Mouse (Mus musculus) ES-Bruce4 (cell line): ENCODE results near the gene Chil1. TPM values are rescaled to one million over a fixed set of nuclear protein-coding genes. Genes with fewer than 3 reads are reported as not detected.

ENCODE experiments used
- H3K27ac ChIP-seq: 2 replicates; pipeline ENCODE4 v1.5.1; 2012; ENCODE audit warnings: low read length, inconsistent platforms; ENCODE audit not compliant: insufficient read depth
- H3K27me3 ChIP-seq: 2 replicates; pipeline ENCODE4 v1.6.1; 2012; ENCODE audit warnings: mild to moderate bottlenecking, low read length, inconsistent platforms; ENCODE audit not compliant: control insufficient read depth, poor library complexity, insufficient read depth, severe bottlenecking
- H3K36me3 ChIP-seq: 2 replicates; pipeline ENCODE4 v1.6.1; 2012; ENCODE audit warnings: inconsistent platforms, mild to moderate bottlenecking, low read length, moderate library complexity; ENCODE audit not compliant: control insufficient read depth, poor library complexity, insufficient read depth, severe bottlenecking
- H3K4me1 ChIP-seq: one replicate; pipeline ENCODE4 v1.8.1; 2011; ENCODE audit warnings: low read length; ENCODE audit not compliant: control insufficient read depth, insufficient read depth
- H3K4me3 ChIP-seq: 2 replicates; pipeline ENCODE4 v1.5.1; 2011; ENCODE audit warnings: low read depth, mild to moderate bottlenecking, low read length
- H3K9ac ChIP-seq: 2 replicates; pipeline ENCODE4 v1.6.1; 2012; ENCODE audit warnings: low read depth, mild to moderate bottlenecking, inconsistent platforms; ENCODE audit not compliant: poor library complexity, severe bottlenecking
- H3K9me3 ChIP-seq: replicated peaks from 2 replicates; pipeline ENCODE4 v1.6.1; 2012; ENCODE audit warnings: mild to moderate bottlenecking, low read length, inconsistent platforms; ENCODE audit not compliant: control insufficient read depth, poor library complexity, insufficient read depth, severe bottlenecking
- CTCF ChIP-seq: IDR thresholded peaks from one replicate; pipeline ENCODE4 v1.8.1; 2011; ENCODE audit warnings: low read depth, low read length
- EP300 ChIP-seq: IDR thresholded peaks from 2 replicates; pipeline ENCODE4 v1.6.1; 2011; ENCODE audit warnings: low read depth, low read length; ENCODE audit not compliant: insufficient read depth
- POLR2A ChIP-seq: IDR thresholded peaks from one replicate; pipeline ENCODE4 v1.8.1; 2011; ENCODE audit warnings: low read length; ENCODE audit not compliant: insufficient read depth
- polyA plus RNA-seq: library from polyadenylated mRNA; stranded (reverse); fragments of >200 nt; gene quantifications from 2 replicates; pipeline ENCODE4 v1.2.4, GENCODE M21; 2011; ENCODE audit warnings: low read depth; ENCODE audit not compliant: missing spikeins, insufficient read depth, insufficient read length

The Chil1 gene
- 1.3 and 1.8 TPM in 2 replicates for polyA plus RNA-seq

- H3K4me1 ChIP-seq, result peaks cover 2% of the 10 kb centered on the region
- no peak within 1 kb of the TSS for H3K4me3 ChIP-seq
- no peak within 1 kb of the TSS for H3K27ac ChIP-seq
- no peaks in the 10 kb centered on the region for H3K27me3 ChIP-seq
- H3K9ac ChIP-seq, result no peak within 1 kb of the TSS
- no peaks in the 10 kb centered on the region for H3K9me3 ChIP-seq
- TF ChIP-seq EP300 (no peak), POLR2A (no peak), CTCF (no peak)
- H3K36me3 ChIP-seq, result no peaks in the 10 kb centered on the region
Observed at GRCm38 (mm10) chr1:134182025-134182424, at the start of gene Chil1. Gene Chil1 (plus strand): TSS chr1:134182176.

GRCm38 (mm10) chr1:134133316-134133715 is 48.7 kb upstream of the Chil1 start:
- TF ChIP-seq CTCF, result no peak
- no peak for TF ChIP-seq EP300
- no peak for TF ChIP-seq POLR2A
- no peak overlapping the region for H3K9ac ChIP-seq
- no peak overlapping the region for H3K27ac ChIP-seq
- no peaks in the 10 kb centered on the region for H3K9me3 ChIP-seq
- H3K4me1 ChIP-seq, result no peaks in the 10 kb centered on the region
- no peaks in the 10 kb centered on the region for H3K27me3 ChIP-seq
- no peak overlapping the region for H3K4me3 ChIP-seq
- H3K36me3 ChIP-seq, result no peaks in the 10 kb centered on the region

- no peak overlapping the region for H3K27ac ChIP-seq
- no peaks in the 10 kb centered on the region for H3K9me3 ChIP-seq
- H3K27me3 ChIP-seq, result no peaks in the 10 kb centered on the region
- TF ChIP-seq POLR2A, result no peak
- TF ChIP-seq EP300, result no peak
- no peak for TF ChIP-seq CTCF
- H3K36me3 ChIP-seq, result no peaks in the 10 kb centered on the region
- no peak overlapping the region for H3K9ac ChIP-seq
- H3K4me3 ChIP-seq, result no peak overlapping the region
- H3K4me1 ChIP-seq, result no peaks in the 10 kb centered on the region
Observed at GRCm38 (mm10) chr1:134136351-134136750, 45.6 kb upstream of the Chil1 start.

GRCm38 (mm10) chr1:134138424-134138823 is 43.6 kb upstream of the Chil1 start:
- TF ChIP-seq POLR2A (no peak), CTCF (no peak), EP300 (no peak)

GRCm38 (mm10) chr1:134142363-134142794 is 39.6 kb upstream of the Chil1 start:
- H3K4me3 ChIP-seq, result no peak overlapping the region
- no peak overlapping the region for H3K27ac ChIP-seq
- H3K4me1 ChIP-seq, result no peaks in the 10 kb centered on the region
- H3K9ac ChIP-seq, result no peak overlapping the region
- no peaks in the 10 kb centered on the region for H3K36me3 ChIP-seq
- H3K27me3 ChIP-seq, result no peaks in the 10 kb centered on the region
- H3K9me3 ChIP-seq, result no peaks in the 10 kb centered on the region
- no peak for TF ChIP-seq EP300
- no peak for TF ChIP-seq CTCF
- no peak for TF ChIP-seq POLR2A

More at GRCm38 (mm10) chr1:134138424-134138823, 43.6 kb upstream of the Chil1 start:
- Histone ChIP-seq H3K9me3 (no peaks in the 10 kb centered on the region), H3K4me3 (no peak overlapping the region), H3K36me3 (no peaks in the 10 kb centered on the region), H3K27ac (no peak overlapping the region), H3K4me1 (no peaks in the 10 kb centered on the region), H3K9ac (no peak overlapping the region), H3K27me3 (no peaks in the 10 kb centered on the region)

- H3K4me3 ChIP-seq, result no peak overlapping the region
- no peaks in the 10 kb centered on the region for H3K4me1 ChIP-seq
- H3K9ac ChIP-seq, result no peak overlapping the region
- H3K27me3 ChIP-seq, result no peaks in the 10 kb centered on the region
- H3K36me3 ChIP-seq, result no peaks in the 10 kb centered on the region
- no peak overlapping the region for H3K27ac ChIP-seq
- no peak for TF ChIP-seq CTCF
- H3K9me3 ChIP-seq, result no peaks in the 10 kb centered on the region
Observed at GRCm38 (mm10) chr1:134146066-134146465, 35.9 kb upstream of the Chil1 start.
